Mouse (Mus musculus) cerebellum, adult 11 months (tissue): Measurements from ENCODE around the gene Paqr8.
"Not testable (repeated sequence)": the region's sequence is repeated elsewhere in the genome, so short reads cannot be mapped to it uniquely, and the experiment has no call there.

ENCODE experiments used
- DNase-seq: peaks from one replicate; pipeline ENCODE4 v3.0.0; 2022

Paqr8 gene

DNA sequence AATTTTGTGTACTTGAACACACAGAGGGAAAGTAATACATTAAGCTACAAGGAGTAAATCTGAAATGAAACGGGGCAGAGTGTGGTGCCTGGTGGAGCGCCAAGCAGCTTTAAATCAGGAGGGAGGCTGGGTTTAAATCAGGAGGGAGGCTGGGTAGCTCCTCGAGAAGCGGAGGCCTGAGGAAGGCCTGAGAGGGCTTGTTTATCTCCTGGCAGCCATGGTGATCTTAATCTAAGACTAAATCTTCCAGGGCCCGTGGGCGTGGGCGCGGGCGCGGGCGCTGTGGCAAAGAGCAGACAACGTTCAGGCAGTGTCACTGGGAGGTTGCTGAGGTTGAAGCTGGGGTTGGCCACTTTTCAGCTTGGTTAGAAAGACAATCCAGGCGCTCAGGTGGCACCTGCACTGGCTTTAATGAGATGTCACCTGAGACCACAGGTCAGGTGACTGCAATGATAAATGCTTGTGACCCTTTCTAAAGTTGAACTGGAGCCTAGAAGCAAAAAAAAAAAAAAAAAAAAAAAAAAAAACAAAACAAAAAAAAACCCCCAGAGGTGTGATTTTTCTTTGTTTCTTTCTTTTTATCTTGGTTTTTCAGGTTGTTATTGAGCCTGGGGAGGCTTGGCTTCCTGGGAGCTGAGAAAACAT is 22.2 kb downstream of the Paqr8 start:
- no peak for DNase-seq

GRCm38 (mm10) chr1:20914769-20915168 is 24.4 kb downstream of the Paqr8 start:
- DNase-seq, result no peak

DNA sequence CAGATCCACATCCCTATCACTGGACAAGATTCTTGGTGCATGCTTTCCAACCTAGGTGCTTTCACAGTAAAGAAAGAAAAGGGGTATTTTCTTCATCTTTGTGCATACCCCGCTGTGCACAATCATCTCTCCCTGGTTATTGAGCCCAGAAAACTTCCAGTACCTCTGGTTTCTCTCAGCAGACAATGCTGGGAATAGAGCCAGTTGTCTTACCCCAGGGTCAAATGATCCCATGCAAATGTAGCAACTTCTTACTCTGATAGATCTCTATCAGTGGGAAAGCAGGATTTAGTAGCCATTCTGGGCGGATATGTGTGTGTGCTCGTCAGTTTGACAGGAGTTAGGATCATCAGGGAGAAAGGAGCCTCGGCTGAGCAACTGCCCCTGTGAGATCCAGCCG is 25.2 kb downstream of the Paqr8 start:
- no peak for DNase-seq

GRCm38 (mm10) chr1:20917496-20918050 is 27.2 kb downstream of the Paqr8 start:
- DNase-seq, result no peak

DNA sequence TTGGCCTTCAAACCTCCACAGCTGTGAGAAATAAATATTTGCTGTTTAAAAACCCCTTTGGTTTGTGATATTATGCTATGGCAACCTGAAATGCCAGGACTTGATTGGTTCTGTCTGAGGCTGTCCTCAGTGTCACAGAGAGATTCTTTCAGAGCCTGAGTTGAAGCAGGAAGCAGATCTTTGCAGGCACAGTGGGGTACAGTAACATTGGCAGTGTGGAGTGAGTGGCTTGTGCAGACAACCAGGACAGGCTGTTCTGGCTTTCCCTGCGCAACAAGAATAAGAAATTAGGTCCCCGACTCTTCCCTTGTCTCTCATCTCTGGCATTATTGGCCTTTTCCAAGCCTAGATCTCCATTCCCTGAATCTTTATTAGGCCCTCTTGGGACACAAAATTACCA is 29.3 kb downstream of the Paqr8 start:
- DNase-seq, result peak; percentile 47

DNA sequence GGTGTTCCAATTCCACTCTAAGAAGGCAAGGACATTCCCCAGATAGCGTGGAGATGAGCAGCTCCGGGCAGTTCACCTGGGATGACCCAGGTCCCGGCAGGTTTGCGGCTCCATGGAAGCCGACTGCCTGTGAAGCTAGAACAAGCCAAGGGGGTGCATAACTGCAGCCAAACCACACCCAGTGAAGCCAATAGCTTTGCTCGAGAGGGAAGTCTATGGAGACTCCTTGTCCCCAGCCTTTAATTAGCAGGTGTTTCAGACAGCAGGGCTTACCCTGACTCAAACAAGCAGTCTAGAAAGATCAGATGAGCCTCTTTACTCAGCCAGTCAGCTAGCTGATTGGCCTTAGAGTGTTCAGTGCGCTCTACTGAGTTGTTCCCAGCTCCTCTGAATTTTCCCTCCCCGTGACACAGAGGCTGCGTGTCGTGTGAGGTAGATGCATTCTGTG is 30.7 kb downstream of the Paqr8 start:
- DNase-seq, result peak; percentile 66

GRCm38 (mm10) chr1:20922612-20923399 is 32.4 kb downstream of the Paqr8 start:
- peak; percentile 73 for DNase-seq

- DNase-seq, result not testable (repeated sequence)
Observed at GRCm38 (mm10) chr1:20925324-20925723, 34.9 kb downstream of the Paqr8 start.

DNA sequence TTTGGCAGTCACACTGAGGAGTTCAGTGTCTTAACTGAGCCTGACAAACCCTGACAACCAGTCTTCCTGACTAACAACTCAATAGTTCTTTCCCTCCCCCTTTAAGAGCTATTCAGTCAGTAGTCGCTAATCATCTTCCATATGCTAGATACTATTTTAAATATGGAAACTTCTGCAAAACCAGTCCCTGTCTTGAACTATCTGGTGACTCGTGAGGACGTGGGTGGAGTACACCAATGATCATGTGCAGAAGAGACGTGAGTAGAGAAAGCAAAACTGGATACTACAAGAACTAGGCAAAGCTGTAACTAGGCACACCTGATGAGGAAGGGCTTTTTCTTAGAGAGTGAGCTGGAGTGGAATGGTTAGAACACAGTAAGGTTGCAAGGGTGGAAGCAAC is 35.5 kb downstream of the Paqr8 start:
- DNase-seq, result no peak

DNA sequence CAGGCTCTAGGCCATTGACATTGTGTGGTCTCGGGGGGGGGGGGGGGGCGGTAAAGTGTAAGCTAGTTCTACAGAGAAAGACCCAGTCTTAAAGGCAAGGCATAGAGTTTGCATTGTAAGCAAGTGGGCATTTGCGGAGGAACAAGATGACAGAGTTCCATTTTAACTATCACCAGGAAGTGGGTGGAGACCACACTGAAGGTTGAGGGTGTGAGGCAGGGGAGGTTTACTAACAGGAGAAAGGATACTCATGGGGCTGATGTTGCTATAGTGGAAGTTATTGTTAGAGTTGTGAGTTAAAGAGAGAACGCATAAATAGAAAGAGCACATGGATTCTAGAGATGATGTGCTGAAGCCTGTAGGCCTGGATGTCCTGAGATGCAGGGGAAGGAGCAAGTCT is 36.0 kb downstream of the Paqr8 start:
- DNase-seq, result no peak

- no peak for DNase-seq
Observed at GRCm38 (mm10) chr1:20928487-20928886, 38.1 kb downstream of the Paqr8 start.

- peak; percentile 64 for DNase-seq
Observed at GRCm38 (mm10) chr1:20933457-20933856, 43.1 kb downstream of the Paqr8 start.

DNA sequence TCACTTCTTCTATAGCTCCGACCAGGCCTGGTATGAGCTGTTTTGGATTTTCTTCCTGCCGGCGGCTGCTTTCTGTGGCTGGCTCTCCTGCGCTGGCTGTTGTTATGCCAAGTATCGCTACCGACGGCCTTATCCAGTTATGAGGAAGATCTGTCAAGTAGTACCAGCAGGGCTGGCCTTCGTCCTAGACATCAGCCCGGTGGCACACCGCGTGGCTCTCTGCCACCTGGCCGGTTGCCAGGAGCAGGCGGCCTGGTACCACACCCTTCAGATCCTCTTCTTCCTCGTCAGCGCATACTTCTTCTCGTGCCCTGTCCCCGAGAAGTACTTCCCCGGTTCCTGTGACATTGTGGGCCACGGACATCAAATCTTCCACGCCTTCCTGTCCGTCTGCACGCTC is 44.7 kb downstream of the Paqr8 start:
- peak; percentile 63 for DNase-seq

GRCm38 (mm10) chr1:20939046-20939445 is 48.6 kb downstream of the Paqr8 start:
- DNase-seq, result no peak

DNA sequence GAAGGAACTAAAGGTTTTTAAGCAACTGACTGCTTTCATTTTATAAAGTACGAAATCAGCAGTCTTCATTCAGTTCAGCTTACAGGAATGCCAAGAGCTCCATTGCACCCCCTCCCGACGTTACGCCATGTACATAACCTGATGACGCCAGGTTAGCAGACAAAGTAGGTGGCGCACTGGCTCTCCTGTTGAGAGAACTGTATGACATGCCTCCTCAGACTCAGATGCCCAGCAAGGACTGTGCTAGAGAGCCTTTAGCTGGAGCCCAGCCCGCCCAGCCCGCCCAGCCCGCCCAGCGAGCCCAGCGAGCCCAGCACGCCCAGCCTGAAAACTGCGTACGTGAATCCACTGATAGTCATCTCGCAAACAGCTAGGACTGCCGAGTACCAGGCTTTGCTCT is 49.7 kb downstream of the Paqr8 start:
- no peak for DNase-seq

DNA sequence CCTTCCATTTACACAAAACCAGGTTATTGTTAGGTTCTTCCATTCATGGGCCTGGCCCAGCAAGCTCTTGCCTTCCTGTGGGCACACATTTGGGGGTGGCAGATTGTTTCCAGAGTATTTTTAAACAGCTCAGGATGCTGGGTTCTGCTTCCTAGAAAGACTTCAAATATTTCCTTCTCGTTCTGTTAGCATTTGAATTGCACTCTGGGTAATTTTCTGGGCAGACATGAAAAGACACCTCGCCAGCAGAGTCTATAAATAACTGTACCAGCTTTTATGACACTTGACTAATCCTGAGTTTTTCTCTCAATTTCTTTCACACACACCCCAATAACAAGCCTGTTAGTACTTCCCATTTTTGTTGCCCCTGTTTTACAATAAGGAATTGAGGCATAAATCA is 50.9 kb downstream of the Paqr8 start:
- no peak for DNase-seq

- DNase-seq, result no peak
Observed at GRCm38 (mm10) chr1:20941857-20942256, 51.5 kb downstream of the Paqr8 start.

- DNase-seq, result no peak
Observed at GRCm38 (mm10) chr1:20943016-20943415, 52.6 kb downstream of the Paqr8 start.

DNA sequence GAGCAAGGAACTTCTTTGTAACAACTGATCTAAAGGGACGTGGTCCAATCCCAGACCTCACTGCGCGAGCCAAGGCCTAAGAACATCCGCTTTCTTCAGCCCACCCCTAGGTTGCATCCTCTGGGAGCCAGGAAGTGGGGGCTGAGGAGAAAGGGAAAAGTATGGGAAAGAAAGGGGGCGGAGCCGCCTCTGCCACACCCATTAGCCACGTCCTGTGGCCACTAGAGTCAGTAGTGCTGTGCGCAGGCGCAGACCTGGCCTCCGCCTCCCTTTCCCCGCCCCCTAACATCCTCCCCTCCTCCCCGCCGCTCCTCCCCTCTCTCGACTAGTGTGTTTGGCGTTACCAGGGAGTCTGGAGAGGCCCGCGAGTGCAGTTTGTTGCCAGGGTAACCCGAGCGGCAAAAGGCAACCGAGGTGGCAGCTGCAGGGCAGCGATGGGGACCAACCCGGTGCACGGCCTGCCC is 60.9 kb downstream of the Paqr8 start, which contains the start of gene Efhc1:
Efhc1 (plus strand) TSS at position 327 of the 464 bp plus-strand sequence.
- peak; percentile 89 for DNase-seq

GRCm38 (mm10) chr1:20951799-20952198 is 61.4 kb downstream of the Paqr8 start:
- no peak for DNase-seq

- DNase-seq, result no peak
Observed at GRCm38 (mm10) chr1:20954876-20955275, 64.5 kb downstream of the Paqr8 start.

DNA sequence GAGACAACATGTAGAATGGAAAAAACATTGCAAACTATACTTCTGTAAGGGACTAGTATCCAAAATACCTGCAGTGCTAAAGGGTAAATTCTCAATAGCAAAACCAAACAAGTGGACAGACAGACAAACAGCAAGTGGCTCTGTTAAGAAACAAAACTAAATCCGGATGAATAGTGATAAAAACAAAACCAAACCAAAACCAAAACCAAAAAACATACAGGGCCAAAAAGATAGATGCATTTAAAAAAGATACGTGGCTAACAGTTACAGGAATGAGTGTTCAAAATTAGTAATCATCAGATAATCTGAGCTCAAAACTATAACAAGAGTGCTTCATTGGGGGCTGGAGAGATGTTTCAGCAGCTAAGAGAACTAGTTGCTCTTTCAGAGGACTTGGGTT is 79.2 kb downstream of the Paqr8 start:
- no peak for DNase-seq

- DNase-seq, result no peak
Observed at GRCm38 (mm10) chr1:20973389-20973788, 83.0 kb downstream of the Paqr8 start.
